7 mouse cellular contexts compared by ENCODE assay signal in the genomic region with DNA sequence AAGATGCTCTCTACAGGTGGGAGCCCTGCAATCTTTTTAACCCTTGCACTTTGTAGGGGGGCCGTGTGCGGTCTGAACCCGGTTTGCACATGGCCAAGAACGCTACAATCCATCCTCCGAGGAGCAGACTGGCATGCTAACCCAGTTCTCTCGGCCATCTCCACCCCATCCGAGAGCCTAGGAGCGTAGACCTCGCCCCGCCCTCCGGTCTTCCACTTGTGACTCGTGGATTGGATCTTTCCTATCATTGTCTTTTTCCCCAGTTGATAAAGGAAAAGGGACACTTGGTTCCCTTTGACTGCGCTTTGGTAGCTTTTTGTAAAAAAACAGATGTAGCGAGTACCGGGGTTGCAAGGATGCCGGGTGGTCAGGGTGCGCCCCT. TPM values are rescaled to one million over a fixed set of nuclear protein-coding genes. Genes with fewer than 3 reads are reported as not detected.
A peak's percentile ranks its signal among the peaks of the same experiment; 100 is the strongest.
DNase-seq lines count a peak whose midpoint lies in the region; ATAC-seq and TF ChIP-seq lines count a peak whose summit lies in the region.

A gene (plus strand): TSS at position 250 of the 382 bp plus-strand sequence.

- peak; percentile 56 for DNase-seq in 416B (ENCODE audit: low read depth)
- DNase-seq in ES-E14 (ENCODE audit: low read depth, low spot score) = peak; percentile 28
- peak; percentile 58 to 60 for DNase-seq in cerebellum, postnatal 14 days
- DNase-seq in heart, adult 2 months = peak; percentile 43 to 44
- peak; percentile 46 for DNase-seq in kidney, adult 9 months
- DNase-seq in lung, postnatal 0 days (ENCODE audit: low spot score) = peak; percentile 56
- DNase-seq in spleen, postnatal 36 days (ENCODE audit: low spot score in 2 of 2) = peak; percentile 24 to 52

- peak within 1 kb of the TSS; percentile 77 to 97 for H3K4me3 ChIP-seq in ES-E14 (ENCODE audit: insufficient read depth in 1 of 2, low read depth in 1 of 2, low read length in 2 of 2, poor library complexity in 1 of 2, severe bottlenecking in 1 of 2)
- H3K4me3 ChIP-seq in heart, adult 2 months = peak within 1 kb of the TSS; percentile 92
- peak within 1 kb of the TSS; percentile 82 for H3K4me3 ChIP-seq in lung, postnatal 0 days (ENCODE audit: low read depth, low read length)

- no peak for TF ChIP-seq POLR2A in heart, adult 2 months (IDR thresholded peaks at IDR 0.05; ENCODE audit: insufficient read depth, low read depth, low read length)

- H3K79me2 ChIP-seq in heart, adult 2 months (replicated peaks; ENCODE audit: control insufficient read depth, insufficient read depth, low read length) = no peaks in the 10 kb centered on the region

- H3K4me1 ChIP-seq in ES-E14 (ENCODE audit: control insufficient read depth in 2 of 2, insufficient read depth in 2 of 2, low read length in 2 of 2, poor library complexity in 1 of 2) = peaks cover 7 to 14% of the 10 kb centered on the region in 2 experiments; a peak in 2 of 4 replicates
- H3K4me1 ChIP-seq in heart, adult 2 months (ENCODE audit: control insufficient read depth, insufficient read depth, low read length) = peaks cover 10% of the 10 kb centered on the region
- peaks cover 16% of the 10 kb centered on the region for H3K4me1 ChIP-seq in lung, postnatal 0 days (ENCODE audit: insufficient read depth, low read depth, low read length)

- peaks cover 20% of the 10 kb centered on the region for H3K36me3 ChIP-seq in ES-E14 (ENCODE audit: control insufficient read depth, insufficient read depth, low read length, poor library complexity, severe bottlenecking)
- H3K36me3 ChIP-seq in heart, adult 2 months (ENCODE audit: control insufficient read depth, insufficient read depth, low read length) = no peaks in the 10 kb centered on the region
- peaks cover 25% of the 10 kb centered on the region for H3K36me3 ChIP-seq in lung, postnatal 0 days (ENCODE audit: insufficient read depth, low read length)

- in situ Hi-C loops in ES-E14 (cut with MboI; ENCODE audit: low sequenced_read_pairs in 2 of 2, unreplicated experiment in 2 of 2) = no loop called here

- no peak for TF ChIP-seq CTCF in heart, adult 2 months (IDR thresholded peaks at IDR 0.05)
- no peak for TF ChIP-seq CTCF in lung, postnatal 0 days (IDR thresholded peaks at IDR 0.05)

- peak within 1 kb of the TSS; percentile 94 for H3K9ac ChIP-seq in ES-E14 (ENCODE audit: insufficient read depth, low read depth, low read length, poor library complexity, severe bottlenecking)
- peak within 1 kb of the TSS; percentile 89 for H3K9ac ChIP-seq in heart, adult 2 months (ENCODE audit: low read depth, low read length)
- H3K9ac ChIP-seq in lung, postnatal 0 days (replicated peaks; ENCODE audit: low read depth) = peak within 1 kb of the TSS; percentile 85

- no peaks in the 10 kb centered on the region for H3K27me3 ChIP-seq in heart, adult 2 months (ENCODE audit: control insufficient read depth, insufficient read depth, low read length)
- H3K27me3 ChIP-seq in lung, postnatal 0 days (replicated peaks; ENCODE audit: insufficient read depth, low read length) = no peaks in the 10 kb centered on the region

- WGBS in heart, adult 2 months = under 1% methylated on average over 17 of the region's 17 CpGs
- under 1% methylated on average over 17 of the region's 17 CpGs for WGBS in lung, postnatal 0 days

- no peak for TF ChIP-seq EP300 in heart, adult 2 months (IDR thresholded peaks at IDR 0.05; ENCODE audit: insufficient read depth, low read depth, low read length)
- TF ChIP-seq EP300 in lung, postnatal 0 days (IDR thresholded peaks at IDR 0.05) = no peak

- H3K4me2 ChIP-seq in lung, postnatal 0 days (replicated peaks; ENCODE audit: low read depth, low read length) = peak within 1 kb of the TSS; percentile 94

- ATAC-seq in lung, postnatal 0 days = no peak

- peak within 1 kb of the TSS; percentile 78 for H3K27ac ChIP-seq in ES-E14 (ENCODE audit: insufficient read depth, low read depth, low read length, poor library complexity, severe bottlenecking)
- H3K27ac ChIP-seq in heart, adult 2 months = peak within 1 kb of the TSS; percentile 98
- peak within 1 kb of the TSS; percentile 96 for H3K27ac ChIP-seq in lung, postnatal 0 days (ENCODE audit: low read length)

- intact Hi-C loops in heart, adult 2 months (cut with DNase I) = loop anchor here (2.0 kb wide), 1 partner anchor 249 kb away; no protein-coding TSS in a partner anchor

- H3K9me3 ChIP-seq in ES-E14 (ENCODE audit: control insufficient read depth, insufficient read depth, low read depth, low read length) = no peaks in the 10 kb centered on the region
- no peaks in the 10 kb centered on the region for H3K9me3 ChIP-seq in lung, postnatal 0 days (ENCODE audit: low read length)

TF ChIP-seq in ES-E14, 5 proteins besides CTCF, POLR2A, EP300 and RAD21:
- TF ChIP-seq MAFK (IDR thresholded peaks at IDR 0.05; ENCODE audit: insufficient read depth, low read depth, low read length) = no peak
- TF ChIP-seq CHD2 (IDR thresholded peaks at IDR 0.05; ENCODE audit: low read depth, low read length) = no peak
- no peak for TF ChIP-seq ZC3H11A (IDR thresholded peaks at IDR 0.05; ENCODE audit: borderline replicate concordance, low read depth, low read length)
- no peak for TF ChIP-seq ZNF384 (IDR thresholded peaks at IDR 0.05; ENCODE audit: low read depth, low read length)
- no peak for TF ChIP-seq HCFC1 (IDR thresholded peaks at IDR 0.05; ENCODE audit: borderline replicate concordance, insufficient read depth, low read length)

RNA-seq across cellular contexts. Expression of the gene that starts here (rescaled TPM):
- total RNA-seq in ES-E14 (2012; rRNA removed) = 3.0 and 3.8 TPM in 2 replicates
- 10 to 100 TPM in 1 of 2 experiments, 1 to 10 TPM in 1; 10.0 to 12.6 TPM for total RNA-seq in heart, adult 2 months (2021)
- 16.2 and 27.9 TPM in 2 replicates for polyA plus RNA-seq in heart, adult 2 months (2012; rRNA removed)
- 36.1 and 40.4 TPM in 2 replicates for polyA plus RNA-seq in lung, postnatal 0 days (2015; fragmentation: Nextera tagmentation; extraction: Ambion mirVana)
